Mouse (Mus musculus) megakaryocyte, embryonic 14.5 days (primary cell): ENCODE results near the gene Fcgr4.

Experiments used
- FLI1 ChIP-seq: IDR thresholded peaks from 2 replicates; pipeline ENCODE4 v1.6.1; 2012; ENCODE audit warnings: low read length, inconsistent platforms, mixed read lengths
- GATA1 ChIP-seq: IDR thresholded peaks from 3 replicates; pipeline ENCODE4 v1.6.1; 2012; ENCODE audit warnings: mixed read lengths, low read length, inconsistent platforms, borderline replicate concordance

DNA sequence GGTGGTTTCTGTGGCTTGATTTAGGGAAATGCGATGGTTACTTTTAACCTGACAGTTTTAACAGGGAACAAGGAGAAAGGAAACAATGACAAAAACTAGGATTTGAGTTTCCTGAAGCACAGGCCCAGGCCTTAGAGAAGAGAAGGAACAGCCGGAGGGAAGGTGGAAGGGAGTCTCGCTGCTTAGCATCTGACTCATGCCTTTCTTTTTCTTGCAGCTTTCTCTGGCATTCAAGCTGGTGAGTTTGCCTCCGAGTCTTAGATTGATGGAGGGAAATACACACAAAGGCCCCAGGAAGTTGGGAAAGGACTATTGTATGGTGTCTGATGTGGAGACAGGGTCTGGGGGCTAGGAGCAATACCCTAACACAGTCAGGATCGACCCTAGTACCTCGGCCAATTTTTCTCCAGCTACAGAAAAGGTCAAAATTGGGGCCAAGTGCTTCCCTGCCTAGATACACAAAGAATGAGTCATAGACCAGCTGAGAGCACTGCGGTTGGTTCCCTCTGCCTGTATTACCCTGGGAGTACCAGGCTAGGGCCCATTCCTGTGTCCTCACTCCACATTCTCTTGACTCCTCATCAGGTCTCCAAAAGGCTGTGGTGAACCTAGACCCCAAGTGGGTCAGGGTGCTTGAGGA, 711 bp downstream of the Fcgr4 start:
- TF ChIP-seq GATA1 (no peak), FLI1 (no peak)
